In the genomic region with DNA sequence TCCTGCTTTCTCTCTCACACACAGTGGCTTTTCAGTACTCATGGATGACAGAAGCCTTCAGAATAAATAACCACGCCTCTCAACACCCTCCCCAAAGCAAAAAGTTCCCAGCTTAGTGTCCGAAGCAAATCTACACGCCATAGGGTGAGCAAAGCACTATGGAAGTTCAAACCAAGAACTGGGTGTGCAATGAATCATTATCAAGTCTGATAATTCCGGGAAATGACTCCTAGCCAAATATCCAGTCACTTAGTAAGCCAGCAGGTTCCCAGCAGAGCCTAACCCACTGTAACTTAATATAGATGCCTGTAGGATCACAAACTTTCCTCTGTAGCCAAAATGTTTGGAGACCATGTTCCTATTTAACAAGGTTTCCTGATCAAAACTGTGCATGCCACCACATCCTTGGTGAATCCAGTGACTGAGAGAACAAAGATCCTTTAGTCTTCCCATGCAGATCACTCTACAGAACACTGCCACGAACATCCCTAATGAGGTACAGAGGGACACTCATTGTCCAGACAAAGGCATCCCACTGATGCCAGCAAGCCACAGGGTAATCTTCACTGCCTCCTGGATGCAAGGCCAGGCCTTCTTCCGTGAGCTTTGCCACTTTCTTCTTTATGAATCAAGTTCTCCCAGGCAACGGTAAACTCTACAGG, we compare ENCODE assay signal across 27 mouse cellular contexts. TPM values are rescaled to one million over a fixed set of nuclear protein-coding genes. Genes with fewer than 3 reads are reported as not detected.
DNase-seq lines count a peak whose midpoint lies in the region; ATAC-seq and TF ChIP-seq lines count a peak whose summit lies in the region.
"Had no signal": no experiment of that assay in that cellular context is flagged by ENCODE, and none has a peak within 500 bp of the region (broad histone marks: within the 10 kb centered on the region; RNA-seq: fewer than 3 reads in every experiment).

No protein-coding gene starts in this region.

- H3K4me1 ChIP-seq in hindbrain, postnatal 0 days (ENCODE audit: insufficient read depth, low read length), result no peaks in the 10 kb centered on the region
- H3K4me1 ChIP-seq: forebrain, embryonic 15.5 days; hindbrain, embryonic 15.5 days had no signal

- H3K36me3 ChIP-seq in hindbrain, postnatal 0 days (ENCODE audit: insufficient read depth, low read length), result no peaks in the 10 kb centered on the region
- H3K36me3 ChIP-seq: embryonic facial prominence, embryonic 10.5 days; forebrain, embryonic 15.5 days; G1E; heart, embryonic 15.5 days; hindbrain, embryonic 10.5 days; hindbrain, embryonic 15.5 days had no signal

- no peak overlapping the region for H3K4me2 ChIP-seq in hindbrain, postnatal 0 days (ENCODE audit: low read depth, low read length)
- H3K4me2 ChIP-seq: forebrain, embryonic 15.5 days; heart, embryonic 11.5 days; heart, embryonic 15.5 days; hindbrain, embryonic 15.5 days had no signal

- 68% methylated on average over 7 of the region's 7 CpGs for WGBS in hindbrain, postnatal 0 days

- no peak for ATAC-seq in granulocyte monocyte progenitor cell, adult 5-6 weeks (replicated peaks; ENCODE audit: poor library complexity, severe bottlenecking)
- ATAC-seq in hindbrain, postnatal 0 days, result no peak
- ATAC-seq: CD4-positive, CD25-positive, alpha-beta regulatory T cell, adult 4 months; forebrain, embryonic 15.5 days; inflammation-experienced regulatory T-cells, adult 6 months had no signal

- no peaks in the 10 kb centered on the region for H3K27me3 ChIP-seq in hindbrain, postnatal 0 days (ENCODE audit: insufficient read depth, low read length)
- H3K27me3 ChIP-seq: forebrain, embryonic 15.5 days; heart, embryonic 15.5 days; hindbrain, embryonic 15.5 days had no signal

- H3K27ac ChIP-seq in hindbrain, postnatal 0 days, result no peak overlapping the region
- H3K27ac ChIP-seq: embryonic facial prominence, embryonic 10.5 days; forebrain, embryonic 15.5 days; heart, adult 2 months; heart, embryonic 15.5 days; hindbrain, embryonic 10.5 days; hindbrain, embryonic 15.5 days had no signal

- peak; percentile 50 for DNase-seq in heart, adult 11 months
- DNase-seq in heart, postnatal 4 days, result no peak
- peak; percentile 4 for DNase-seq in 3134 (ENCODE audit: extremely low read depth, insufficient read length, low spot score)
- peak; percentile 68 for DNase-seq in NIH3T3 (ENCODE audit: low read depth)
- DNase-seq in fibroblast of lung, adult 2 months (ENCODE audit: low read depth), result peak; percentile 27
- DNase-seq in hindbrain, postnatal 0 days (ENCODE audit: low spot score), result no peak
- DNase-seq: adrenal gland, adult 2 months; adrenal gland, postnatal 25 days; cerebellum, adult 2 months; cerebellum, postnatal 10 days; gastrocnemius, postnatal 36 days; heart, adult 2 months; heart, postnatal 14 days had no signal

- H3K9me3 ChIP-seq in hindbrain, postnatal 0 days (ENCODE audit: low read length), result no peaks in the 10 kb centered on the region
- H3K9me3 ChIP-seq: embryonic facial prominence, embryonic 10.5 days; forebrain, embryonic 15.5 days; G1E; heart, embryonic 15.5 days; hindbrain, embryonic 10.5 days; hindbrain, embryonic 15.5 days had no signal

- H3K4me3 ChIP-seq in hindbrain, postnatal 0 days (ENCODE audit: low read length), result no peak overlapping the region
- H3K4me3 ChIP-seq: embryonic facial prominence, embryonic 10.5 days; erythroblast, embryonic 14.5 days; forebrain, embryonic 15.5 days; heart, adult 2 months; heart, embryonic 15.5 days; hindbrain, embryonic 10.5 days; hindbrain, embryonic 15.5 days had no signal

- TF ChIP-seq CTCF in hindbrain, postnatal 0 days (IDR thresholded peaks at IDR 0.05; ENCODE audit: low read depth), result no peak

- H3K9ac ChIP-seq in hindbrain, postnatal 0 days (replicated peaks; ENCODE audit: low read length), result no peak overlapping the region
- H3K9ac ChIP-seq: forebrain, embryonic 15.5 days; heart, embryonic 15.5 days; hindbrain, embryonic 15.5 days had no signal

RNA-seq across cellular contexts. Expression of a gene that starts 5.9 kb away (rescaled TPM):
- not detected for total RNA-seq in heart, postnatal 4 days (2021)
- not detected in 2 replicates for total RNA-seq in granulocyte monocyte progenitor cell, adult 5-6 weeks (2014; fragmentation: Nextera tagmentation)
- not detected in 2 replicates for total RNA-seq in granulocyte monocyte progenitor cell, adult 5-6 weeks (2017)
- not detected in 2 replicates for total RNA-seq in hindbrain, postnatal 0 days (2014; rRNA removed)
- not detected in 2 replicates for polyA plus RNA-seq in hindbrain, postnatal 0 days (2015; fragmentation: Nextera tagmentation; extraction: Ambion mirVana)
- total RNA-seq: adrenal gland, adult 2 months; adrenal gland, postnatal 25 days; G1E; gastrocnemius, adult 8-10 months; gastrocnemius, postnatal 36 days; heart, adult 2 months; heart, postnatal 14 days had no signal
- polyA plus RNA-seq: adrenal gland, adult 2 months; CD4-positive, CD25-positive, alpha-beta regulatory T cell, adult 4 months; embryonic facial prominence, embryonic 10.5 days; embryonic facial prominence, embryonic 14.5 days; erythroblast, embryonic 14.5 days; forebrain, embryonic 11.5 days; forebrain, embryonic 15.5 days; G1E; heart, adult 2 months; heart, embryonic 11.5 days; heart, embryonic 15.5 days; hindbrain, embryonic 10.5 days; hindbrain, embryonic 15.5 days; inflammation-experienced regulatory T-cells, adult 6 months had no signal

RNA-seq across cellular contexts. Expression of a gene that starts 7.7 kb away (rescaled TPM):
- total RNA-seq in heart, postnatal 4 days (2021), result not detected
- total RNA-seq in granulocyte monocyte progenitor cell, adult 5-6 weeks (2014; fragmentation: Nextera tagmentation), result not detected in 2 replicates
- total RNA-seq in granulocyte monocyte progenitor cell, adult 5-6 weeks (2017), result not detected in 2 replicates
- total RNA-seq in hindbrain, postnatal 0 days (2014; rRNA removed), result not detected in 2 replicates
- not detected in 2 replicates for polyA plus RNA-seq in hindbrain, postnatal 0 days (2015; fragmentation: Nextera tagmentation; extraction: Ambion mirVana)
- total RNA-seq: adrenal gland, adult 2 months; adrenal gland, postnatal 25 days; G1E; gastrocnemius, adult 8-10 months; gastrocnemius, postnatal 36 days; heart, adult 2 months; heart, postnatal 14 days had no signal
- polyA plus RNA-seq: adrenal gland, adult 2 months; CD4-positive, CD25-positive, alpha-beta regulatory T cell, adult 4 months; cerebellum, adult 2 months; embryonic facial prominence, embryonic 10.5 days; embryonic facial prominence, embryonic 14.5 days; erythroblast, embryonic 14.5 days; forebrain, embryonic 11.5 days; forebrain, embryonic 15.5 days; G1E; heart, adult 2 months; heart, embryonic 11.5 days; heart, embryonic 15.5 days; hindbrain, embryonic 10.5 days; hindbrain, embryonic 15.5 days; inflammation-experienced regulatory T-cells, adult 6 months had no signal

RNA-seq across cellular contexts. Expression of a gene that starts 19.6 kb away (rescaled TPM):
- total RNA-seq in heart, postnatal 4 days (2021), result not detected
- not detected in 2 replicates for total RNA-seq in granulocyte monocyte progenitor cell, adult 5-6 weeks (2014; fragmentation: Nextera tagmentation)
- total RNA-seq in granulocyte monocyte progenitor cell, adult 5-6 weeks (2017), result not detected in 2 replicates
- not detected in 2 replicates for total RNA-seq in hindbrain, postnatal 0 days (2014; rRNA removed)
- polyA plus RNA-seq in hindbrain, postnatal 0 days (2015; fragmentation: Nextera tagmentation; extraction: Ambion mirVana), result not detected in 2 replicates
- total RNA-seq: adrenal gland, adult 2 months; adrenal gland, postnatal 25 days; G1E; gastrocnemius, adult 8-10 months; gastrocnemius, postnatal 36 days; heart, adult 2 months; heart, postnatal 14 days had no signal
- polyA plus RNA-seq: adrenal gland, adult 2 months; CD4-positive, CD25-positive, alpha-beta regulatory T cell, adult 4 months; cerebellum, adult 2 months; embryonic facial prominence, embryonic 10.5 days; embryonic facial prominence, embryonic 14.5 days; erythroblast, embryonic 14.5 days; forebrain, embryonic 11.5 days; forebrain, embryonic 15.5 days; G1E; heart, adult 2 months; heart, embryonic 11.5 days; heart, embryonic 15.5 days; hindbrain, embryonic 10.5 days; hindbrain, embryonic 15.5 days; inflammation-experienced regulatory T-cells, adult 6 months had no signal

RNA-seq across cellular contexts. Expression of a gene that starts 54.8 kb away (rescaled TPM):
- under 1 TPM; 0.20 to 0.50 TPM for total RNA-seq in heart, postnatal 4 days (2021)
- total RNA-seq in granulocyte monocyte progenitor cell, adult 5-6 weeks (2014; fragmentation: Nextera tagmentation), result not detected in 2 replicates
- total RNA-seq in granulocyte monocyte progenitor cell, adult 5-6 weeks (2017), result not detected in 2 replicates
- total RNA-seq in hindbrain, postnatal 0 days (2014; rRNA removed), result 0.21 TPM in 1 of 2 replicates, not detected in the other
- polyA plus RNA-seq in hindbrain, postnatal 0 days (2015; fragmentation: Nextera tagmentation; extraction: Ambion mirVana), result 0.95 and 2.0 TPM in 2 replicates
- total RNA-seq: gastrocnemius, adult 8-10 months; gastrocnemius, postnatal 36 days had no signal
- polyA plus RNA-seq: CD4-positive, CD25-positive, alpha-beta regulatory T cell, adult 4 months; erythroblast, embryonic 14.5 days; forebrain, embryonic 11.5 days; G1E had no signal

RNA-seq across cellular contexts. Expression of a gene that starts 57.8 kb away (rescaled TPM):
- total RNA-seq in heart, postnatal 4 days (2021), result not detected
- not detected in 2 replicates for total RNA-seq in granulocyte monocyte progenitor cell, adult 5-6 weeks (2014; fragmentation: Nextera tagmentation)
- not detected in 2 replicates for total RNA-seq in granulocyte monocyte progenitor cell, adult 5-6 weeks (2017)
- total RNA-seq in hindbrain, postnatal 0 days (2014; rRNA removed), result not detected in 2 replicates
- not detected in 2 replicates for polyA plus RNA-seq in hindbrain, postnatal 0 days (2015; fragmentation: Nextera tagmentation; extraction: Ambion mirVana)
- total RNA-seq: adrenal gland, adult 2 months; adrenal gland, postnatal 25 days; G1E; gastrocnemius, adult 8-10 months; gastrocnemius, postnatal 36 days; heart, adult 2 months; heart, postnatal 14 days had no signal
- polyA plus RNA-seq: adrenal gland, adult 2 months; CD4-positive, CD25-positive, alpha-beta regulatory T cell, adult 4 months; cerebellum, adult 2 months; embryonic facial prominence, embryonic 10.5 days; embryonic facial prominence, embryonic 14.5 days; erythroblast, embryonic 14.5 days; forebrain, embryonic 11.5 days; forebrain, embryonic 15.5 days; G1E; heart, adult 2 months; heart, embryonic 11.5 days; heart, embryonic 15.5 days; hindbrain, embryonic 10.5 days; hindbrain, embryonic 15.5 days; inflammation-experienced regulatory T-cells, adult 6 months had no signal

Comparison
In these comparisons a context has a peak if more than half of its experiments do, and no peak if none do; other contexts are left out.
1. DNase-seq: peak in heart, adult 11 months (single experiment), 3134 (single experiment), NIH3T3 (single experiment) and fibroblast of lung, adult 2 months (single experiment); none in heart, postnatal 4 days (single experiment) and hindbrain, postnatal 0 days (single experiment).